8 mouse cellular contexts compared by ENCODE assay signal in the genomic region with DNA sequence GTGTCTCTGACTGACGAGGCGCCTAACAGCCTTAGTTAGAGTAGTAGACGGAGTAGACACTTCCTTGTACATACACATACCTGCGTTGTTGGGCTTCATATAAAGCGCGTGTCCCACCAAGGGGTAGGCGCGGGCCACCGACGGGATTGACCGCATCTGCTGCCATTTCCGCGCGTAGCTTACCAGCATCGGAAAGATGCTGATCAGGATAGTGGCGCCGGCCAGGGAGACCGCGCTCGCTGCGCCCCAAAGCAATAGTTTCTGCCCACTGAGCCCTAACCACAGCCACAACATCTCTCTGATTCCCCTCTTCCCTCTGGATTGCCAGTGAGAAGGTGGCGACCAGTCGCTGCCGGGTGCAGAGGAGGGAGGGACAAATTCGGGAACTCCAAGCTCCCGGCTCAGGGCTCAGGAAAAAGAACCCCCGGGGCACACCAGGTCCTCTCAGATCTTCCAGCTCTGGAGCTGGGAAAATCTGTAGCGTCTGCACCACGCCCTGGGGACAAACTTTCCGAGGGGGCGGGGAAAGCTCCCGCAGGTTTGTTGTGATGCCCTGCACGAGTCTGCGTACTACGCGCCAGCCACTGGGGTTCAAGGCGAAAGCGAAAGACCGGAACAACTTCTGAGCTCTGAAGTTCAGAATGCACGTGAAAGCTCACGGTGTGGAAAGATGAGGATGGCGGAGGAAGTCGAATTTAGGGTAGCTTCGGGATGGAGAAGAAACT. TPM values are rescaled to one million over a fixed set of nuclear protein-coding genes. Genes with fewer than 3 reads are reported as not detected.
DNase-seq lines count a peak whose midpoint lies in the region; ATAC-seq and TF ChIP-seq lines count a peak whose summit lies in the region.

A gene (minus strand): TSS at position 532 of the 725 bp plus-strand sequence.

- peak; percentile 93 for ATAC-seq in frontal cortex, adult (ENCODE audit: low TSS enrichment)

- dilution Hi-C loops in CH12.LX (cut with MboI; ENCODE audit: extremely low pct_ligation_motif_present, extremely low pct_unique_long_range_greater_than_20kb, low sequenced_read_pairs) = no loop called here

- H3K27ac ChIP-seq in CH12.LX (ENCODE audit: insufficient read depth, low read depth) = no peak within 1 kb of the TSS; the same call in 1 of the 2 replicates
- H3K27ac ChIP-seq in hindbrain, embryonic 10.5 days = peak within 1 kb of the TSS; percentile 59; the same call in 1 of the 2 replicates

- H3K4me1 ChIP-seq in CH12.LX (ENCODE audit: control insufficient read depth in 1 of 2, insufficient read depth in 2 of 2) = peaks cover 7 to 26% of the 10 kb centered on the region in 2 experiments
- peaks cover 14% of the 10 kb centered on the region for H3K4me1 ChIP-seq in hindbrain, embryonic 10.5 days (replicated peaks)

- H3K4me2 ChIP-seq in CH12.LX (ENCODE audit: insufficient read depth, low read depth, poor library complexity, severe bottlenecking) = peak within 1 kb of the TSS; percentile 44

- TF ChIP-seq CTCF in CH12.LX (conservative IDR thresholded peaks at IDR 0.05 in 1 of 2, IDR thresholded peaks at IDR 0.05 in 1 of 2; ENCODE audit: low read depth in 2 of 2, low read length in 2 of 2) = no peak

- no peak for TF ChIP-seq EP300 in CH12.LX (IDR thresholded peaks at IDR 0.05; ENCODE audit: low read length)

- TF ChIP-seq RAD21 in CH12.LX (IDR thresholded peaks at IDR 0.05; ENCODE audit: low read depth, low read length) = no peak

- H3K4me3 ChIP-seq in CH12.LX (replicated peaks in 1 of 3; ENCODE audit: low read depth in 2 of 3, low read length in 2 of 3, poor library complexity in 1 of 3) = peak within 1 kb of the TSS; percentile 46 to 75 (median 67)
- H3K4me3 ChIP-seq in hindbrain, embryonic 10.5 days = peak within 1 kb of the TSS; percentile 73

- no peaks in the 10 kb centered on the region for H3K36me3 ChIP-seq in CH12.LX (replicated peaks in 1 of 2; ENCODE audit: control insufficient read depth in 1 of 2, insufficient read depth in 1 of 2, low read length in 1 of 2)
- no peaks in the 10 kb centered on the region for H3K36me3 ChIP-seq in hindbrain, embryonic 10.5 days

- H3K9ac ChIP-seq in CH12.LX (ENCODE audit: insufficient read depth, low read depth) = peak within 1 kb of the TSS; percentile 30

- TF ChIP-seq POLR2A in CH12.LX (IDR thresholded peaks at IDR 0.05; ENCODE audit: low read depth, low read length) = peak; percentile 60

- in situ Hi-C loops in CH12.LX (cut with MboI; ENCODE audit: low pct_ligation_motif_present, low pct_unique_long_range_greater_than_20kb, low sequenced_read_pairs) = no loop called here

- no peaks in the 10 kb centered on the region for H3K79me2 ChIP-seq in CH12.LX (replicated peaks; ENCODE audit: control insufficient read depth, extremely low read depth, insufficient read depth, poor library complexity, severe bottlenecking)

- under 1% methylated on average over 44 of the region's 44 CpGs for WGBS in hindbrain, embryonic 10.5 days

- no peaks in the 10 kb centered on the region for H3K27me3 ChIP-seq in CH12.LX (replicated peaks)
- peaks cover 18% of the 10 kb centered on the region for H3K27me3 ChIP-seq in hindbrain, embryonic 10.5 days (ENCODE audit: insufficient read depth, poor library complexity, severe bottlenecking)

- no peaks in the 10 kb centered on the region for H3K9me3 ChIP-seq in CH12.LX (replicated peaks; ENCODE audit: low read length)
- no peaks in the 10 kb centered on the region for H3K9me3 ChIP-seq in hindbrain, embryonic 10.5 days

- peak; percentile 69 for DNase-seq in CH12.LX (ENCODE audit: extremely low read depth)
- peak; percentile 65 for DNase-seq in brain, adult 2 months (ENCODE audit: low read depth, low spot score)
- peak; percentile 62 for DNase-seq in hindbrain, embryonic 10.5 days (ENCODE audit: low spot score)
- DNase-seq in layer of hippocampus, postnatal 10 days (ENCODE audit: low spot score in 2 of 2) = peak; percentile 38 to 54
- peak; percentile 82 for DNase-seq in lung, postnatal 25 days (ENCODE audit: low spot score)
- peak; percentile 70 for DNase-seq in ovary, postnatal 36 days (ENCODE audit: low spot score)
- peak; percentile 62 for DNase-seq in thymus, postnatal 25 days

TF ChIP-seq in CH12.LX, 34 proteins besides CTCF, POLR2A, EP300 and RAD21:
- TF ChIP-seq MXI1 (IDR thresholded peaks at IDR 0.05; ENCODE audit: low read depth, low read length) (peak; percentile 74; the same call in 1 of the 2 replicates), HCFC1 (IDR thresholded peaks at IDR 0.05; ENCODE audit: low read depth, low read length) (peak; percentile 35; the same call in 1 of the 2 replicates), RCOR1 (conservative IDR thresholded peaks at IDR 0.05; ENCODE audit: low read depth, low read length) (no peak), MAX (IDR thresholded peaks at IDR 0.05; ENCODE audit: low read length) (peak; percentile 74), NELFE (IDR thresholded peaks at IDR 0.05; ENCODE audit: low read depth, low read length) (0 out of 2 replicates have a peak, but pooled peaks have one; percentile 51), NRF1 (IDR thresholded peaks at IDR 0.05; ENCODE audit: low read depth, low read length) (peak; percentile 79), IRF4 (IDR thresholded peaks at IDR 0.05; ENCODE audit: low read depth, low read length) (0 out of 2 replicates have a peak, but pooled peaks have one; percentile 25), ELF1 (IDR thresholded peaks at IDR 0.05; ENCODE audit: low read depth, low read length) (peak; percentile 50), MYC (IDR thresholded peaks at IDR 0.05; ENCODE audit: low read depth, low read length) (peak; percentile 72), POLR2AphosphoS2 (IDR thresholded peaks at IDR 0.05; ENCODE audit: low read depth, low read length) (no peak), JUN (IDR thresholded peaks at IDR 0.05; ENCODE audit: insufficient read depth, low read depth, low read length) (no peak), MAFK (IDR thresholded peaks at IDR 0.05; ENCODE audit: insufficient replicate concordance, low read length) (no peak), ETS1 (conservative IDR thresholded peaks at IDR 0.05; ENCODE audit: low read depth, low read length) (peak; percentile 56), TBP (conservative IDR thresholded peaks at IDR 0.05; ENCODE audit: low read depth, low read length) (0 out of 2 replicates have a peak, but pooled peaks have one; percentile 30), SMC3 (IDR thresholded peaks at IDR 0.05; ENCODE audit: low read depth, low read length) (no peak), BHLHE40 (IDR thresholded peaks at IDR 0.05; ENCODE audit: low read depth, low read length) (peak; percentile 95), ZC3H11A (IDR thresholded peaks at IDR 0.05; ENCODE audit: low read depth, low read length) (no peak)

RNA-seq across cellular contexts. Expression of the gene that starts here (rescaled TPM):
- total RNA-seq in CH12.LX (2012; rRNA removed) = 1.2 and 2.2 TPM in 2 replicates
- total RNA-seq in CH12.LX (2014; rRNA removed) = 2.8 and 3.1 TPM in 2 replicates
- polyA plus RNA-seq in CH12.LX (2012; ENCODE audit: insufficient read length, low read depth) = 2.5 and 2.8 TPM in 2 replicates
- 0.41 and 0.45 TPM in 2 replicates for polyA plus RNA-seq in hindbrain, embryonic 10.5 days (2016; fragmentation: Nextera tagmentation; extraction: Ambion mirVana)
- 1 to 10 TPM; 4.9 to 5.4 TPM for total RNA-seq in layer of hippocampus, postnatal 10 days (2021)

Comparison
In these comparisons a context has a peak if more than half of its experiments do, and no peak if none do; other contexts are left out.
1. Peak in DNase-seq, H3K4me3 ChIP-seq and H3K27ac ChIP-seq in hindbrain, embryonic 10.5 days; RNA of the gene not detected or under 1 TPM.